Mouse (Mus musculus): ENCODE results near the gene Lrfn4.

DNA sequence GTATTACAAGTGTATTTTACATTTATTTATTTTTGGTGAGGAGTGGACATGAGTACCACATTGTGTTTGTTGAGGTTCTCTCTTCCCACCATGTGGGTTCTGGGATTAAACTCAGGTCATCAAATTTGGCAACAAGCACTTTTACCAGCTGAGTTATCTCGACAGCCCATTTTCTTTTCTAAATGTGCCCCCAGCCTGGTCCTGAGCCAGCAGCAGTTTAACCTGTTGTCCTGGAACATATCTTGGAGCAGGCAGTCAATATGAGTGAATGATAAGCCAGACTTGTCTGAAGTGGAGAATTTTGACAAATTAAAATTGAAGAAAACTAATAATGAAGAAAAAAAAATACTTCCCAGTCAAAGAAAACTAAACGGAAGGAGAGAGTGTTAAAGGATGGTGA is 19.4 kb downstream of the Lrfn4 start:
- TF ChIP-seq CTCF (IDR thresholded peaks at IDR 0.05; ENCODE audit: low read depth, low read length) (no peak), POLR2A (IDR thresholded peaks at IDR 0.05; ENCODE audit: borderline replicate concordance, low read depth, low read length) (no peak)
